Mouse (Mus musculus) myocyte (in vitro differentiated cells): ENCODE measurements around the gene Ern1.

Experiments used
- CEBPB ChIP-seq: IDR thresholded peaks from 2 replicates; pipeline ENCODE4 v1.6.1; 2011; ENCODE audit warnings: mild to moderate bottlenecking, moderate library complexity; ENCODE audit not compliant: poor library complexity, insufficient read depth, severe bottlenecking
- E2F4 ChIP-seq: IDR thresholded peaks from one replicate; pipeline ENCODE4 v1.6.1; 2011; ENCODE audit warnings: mild to moderate bottlenecking, control low read depth, moderate library complexity; ENCODE audit not compliant: insufficient read depth
- MAX ChIP-seq: IDR thresholded peaks from one replicate; pipeline ENCODE4 v1.6.1; 2011; ENCODE audit warnings: low read depth, mild to moderate bottlenecking, control low read depth
- POLR2A ChIP-seq: IDR thresholded peaks from one replicate; pipeline ENCODE4 v1.6.1; 2011; ENCODE audit warnings: low read depth, mild to moderate bottlenecking, control low read depth, moderate library complexity; ENCODE audit not compliant: insufficient read length
- REST ChIP-seq: IDR thresholded peaks from one replicate; pipeline ENCODE4 v1.6.1; 2011; ENCODE audit warnings: mild to moderate bottlenecking, control low read depth, moderate library complexity; ENCODE audit not compliant: insufficient read depth, insufficient read length
- SRF ChIP-seq: IDR thresholded peaks from one replicate; pipeline ENCODE4 v1.6.1; 2011; ENCODE audit warnings: low read depth; ENCODE audit not compliant: control insufficient read depth, insufficient read length
- USF1 ChIP-seq: IDR thresholded peaks from one replicate; pipeline ENCODE4 v1.6.1; 2011; ENCODE audit warnings: low read depth, mild to moderate bottlenecking, control low read depth, moderate library complexity

- no peak for TF ChIP-seq POLR2A
- TF ChIP-seq USF1, result no peak
- TF ChIP-seq SRF, result no peak
- TF ChIP-seq E2F4, result no peak
- no peak for TF ChIP-seq CEBPB
- TF ChIP-seq MAX, result no peak
- no peak for TF ChIP-seq REST
Measured at GRCm38 (mm10) chr11:106515079-106515745, 27.6 kb upstream of the Ern1 start.
